Mouse (Mus musculus): Measurements from ENCODE around the gene Dmrtb1.

The Dmrtb1 gene

GRCm38 (mm10) chr4:107684130-107684529 lies at the start of gene Dmrtb1:
TSS of gene Dmrtb1 (minus strand) at chr4:107684230.
- DNase-seq (ENCODE audit: low spot score in 2 of 2), result no peak

- no peak for DNase-seq (ENCODE audit: low spot score in 2 of 2)
Measured at GRCm38 (mm10) chr4:107733603-107734002, 49.6 kb upstream of the Dmrtb1 start.

GRCm38 (mm10) chr4:107732624-107733023 lies 48.6 kb upstream of the Dmrtb1 start:
- DNase-seq (ENCODE audit: low spot score in 2 of 2), result no peak

- no peak for DNase-seq (ENCODE audit: low spot score in 2 of 2)
Measured at GRCm38 (mm10) chr4:107732182-107732581, 48.2 kb upstream of the Dmrtb1 start.

- DNase-seq (ENCODE audit: low spot score in 2 of 2), result no peak
Measured at GRCm38 (mm10) chr4:107731088-107731465, 47.0 kb upstream of the Dmrtb1 start.

GRCm38 (mm10) chr4:107730391-107731087 lies 46.5 kb upstream of the Dmrtb1 start:
- no peak for DNase-seq (ENCODE audit: low spot score in 2 of 2)

- no peak for DNase-seq (ENCODE audit: low spot score in 2 of 2)
Measured at GRCm38 (mm10) chr4:107725432-107725831, 41.4 kb upstream of the Dmrtb1 start.

GRCm38 (mm10) chr4:107720043-107720830 lies 36.2 kb upstream of the Dmrtb1 start:
- no peak for DNase-seq (ENCODE audit: low spot score in 2 of 2)

GRCm38 (mm10) chr4:107719161-107719560 lies 35.1 kb upstream of the Dmrtb1 start:
- no peak for DNase-seq (ENCODE audit: low spot score in 2 of 2)

- DNase-seq (ENCODE audit: low spot score in 2 of 2), result no peak
Measured at GRCm38 (mm10) chr4:107718720-107719119, 34.7 kb upstream of the Dmrtb1 start.

- no peak for DNase-seq (ENCODE audit: low spot score in 2 of 2)
Measured at GRCm38 (mm10) chr4:107717718-107718313, 33.8 kb upstream of the Dmrtb1 start.

- DNase-seq (ENCODE audit: low spot score in 2 of 2), result no peak
Measured at GRCm38 (mm10) chr4:107716754-107717299, 32.8 kb upstream of the Dmrtb1 start.

- DNase-seq (ENCODE audit: low spot score in 2 of 2), result no peak
Measured at GRCm38 (mm10) chr4:107706884-107707283, 22.9 kb upstream of the Dmrtb1 start.

GRCm38 (mm10) chr4:107704185-107704584 lies 20.2 kb upstream of the Dmrtb1 start:
- DNase-seq (ENCODE audit: low spot score in 2 of 2), result no peak

GRCm38 (mm10) chr4:107701679-107702078 lies 17.6 kb upstream of the Dmrtb1 start:
- no peak for DNase-seq (ENCODE audit: low spot score in 2 of 2)

GRCm38 (mm10) chr4:107701116-107701515 lies 17.1 kb upstream of the Dmrtb1 start:
- no peak for DNase-seq (ENCODE audit: low spot score in 2 of 2)

GRCm38 (mm10) chr4:107699271-107699670 lies 15.2 kb upstream of the Dmrtb1 start:
- DNase-seq (ENCODE audit: low spot score in 2 of 2), result no peak

GRCm38 (mm10) chr4:107693816-107694215 lies 9.8 kb upstream of the Dmrtb1 start:
- DNase-seq (ENCODE audit: low spot score in 2 of 2), result no peak

GRCm38 (mm10) chr4:107688213-107688612 lies 4.2 kb upstream of the Dmrtb1 start:
- no peak for DNase-seq (ENCODE audit: low spot score in 2 of 2)

GRCm38 (mm10) chr4:107687127-107687526 lies 3.1 kb upstream of the Dmrtb1 start:
- DNase-seq (ENCODE audit: low spot score in 2 of 2), result no peak

- DNase-seq (ENCODE audit: low spot score in 2 of 2), result no peak
Measured at GRCm38 (mm10) chr4:107683006-107683756, 849 bp downstream of the Dmrtb1 start.
